In genomic region chr9:107659551-107659950, GRCm38 (mm10) we compare ENCODE assay signal across 11 mouse cellular contexts. TPM values are rescaled to one million over a fixed set of nuclear protein-coding genes. Genes with fewer than 3 reads are reported as not detected.
DNase-seq lines count a peak whose midpoint lies in the region; ATAC-seq and TF ChIP-seq lines count a peak whose summit lies in the region.
"Had no signal": no experiment of that assay in that cellular context is flagged by ENCODE, and none has a peak within 500 bp of the region (broad histone marks: within the 10 kb centered on the region; RNA-seq: fewer than 3 reads in every experiment).

No protein-coding gene starts in this region.

- no peak for TF ChIP-seq CTCF in left cerebral cortex, adult 2 months (IDR thresholded peaks at IDR 0.05)
- TF ChIP-seq CTCF in kidney, adult 2 months (conservative IDR thresholded peaks at IDR 0.05; ENCODE audit: insufficient read depth, insufficient read length, low read depth, low read length), result no peak

- intact Hi-C loops in left cerebral cortex, adult 2 months (cut with DNase I), result no loop called here

- H3K27ac ChIP-seq in hindbrain, embryonic 10.5 days, result peak overlapping the region; percentile 42; the same call in 1 of the 2 replicates
- no peak overlapping the region for H3K27ac ChIP-seq in hindbrain, embryonic 12.5 days
- peak overlapping the region; percentile 58 for H3K27ac ChIP-seq in forebrain, embryonic 16.5 days (ENCODE audit: low read length)
- H3K27ac ChIP-seq in left cerebral cortex, adult 2 months, result peak overlapping the region; percentile 70; the same call in 1 of the 2 replicates
- no peak overlapping the region for H3K27ac ChIP-seq in kidney, adult 2 months (ENCODE audit: insufficient read depth, low read depth, low read length)

- no peak for TF ChIP-seq POLR2A in kidney, adult 2 months (IDR thresholded peaks at IDR 0.05; ENCODE audit: low read depth, low read length)

- H3K9ac ChIP-seq in hindbrain, embryonic 12.5 days, result no peak overlapping the region
- H3K9ac ChIP-seq in forebrain, embryonic 16.5 days (replicated peaks; ENCODE audit: low read depth, low read length), result 0 out of 2 replicates have a peak overlapping the region, but pooled peaks have one; percentile 11

- H3K4me2 ChIP-seq in hindbrain, embryonic 12.5 days (replicated peaks), result no peak overlapping the region
- H3K4me2 ChIP-seq in forebrain, embryonic 16.5 days (ENCODE audit: low read length), result no peak overlapping the region

- H3K4me3 ChIP-seq in hindbrain, embryonic 10.5 days, result no peak overlapping the region
- no peak overlapping the region for H3K4me3 ChIP-seq in hindbrain, embryonic 12.5 days
- H3K4me3 ChIP-seq in forebrain, embryonic 16.5 days (replicated peaks; ENCODE audit: low read length), result no peak overlapping the region
- no peak overlapping the region for H3K4me3 ChIP-seq in left cerebral cortex, adult 2 months
- no peak overlapping the region for H3K4me3 ChIP-seq in kidney, adult 2 months (ENCODE audit: insufficient read depth, low read depth, low read length)
- H3K4me3 ChIP-seq: erythroblast, embryonic 14.5 days; megakaryocyte, embryonic 14.5 days had no signal

- ATAC-seq in hindbrain, embryonic 12.5 days (ENCODE audit: low FRiP score), result no peak
- peak; percentile 96 for ATAC-seq in forebrain, embryonic 16.5 days
- no peak for ATAC-seq in monocyte, adult 5-6 weeks (replicated peaks; ENCODE audit: insufficient number of reproducible peaks, low FRiP score, low TSS enrichment, poor library complexity, severe bottlenecking)

- no peaks in the 10 kb centered on the region for H3K27me3 ChIP-seq in hindbrain, embryonic 10.5 days (ENCODE audit: insufficient read depth, poor library complexity, severe bottlenecking)
- no peaks in the 10 kb centered on the region for H3K27me3 ChIP-seq in hindbrain, embryonic 12.5 days
- H3K27me3 ChIP-seq in forebrain, embryonic 16.5 days (replicated peaks; ENCODE audit: control insufficient read depth, insufficient read depth, low read length), result no peaks in the 10 kb centered on the region
- H3K27me3 ChIP-seq in kidney, adult 2 months (replicated peaks; ENCODE audit: control insufficient read depth, insufficient read depth, low read length), result no peaks in the 10 kb centered on the region

- WGBS in hindbrain, embryonic 10.5 days, result 88% methylated on average over 10 of the region's 10 CpGs
- WGBS in hindbrain, embryonic 12.5 days, result 69% methylated on average over 10 of the region's 10 CpGs
- WGBS in forebrain, embryonic 16.5 days, result 40% methylated on average over 10 of the region's 10 CpGs
- WGBS in kidney, adult 2 months, result 84% methylated on average over 10 of the region's 10 CpGs

- DNase-seq in hindbrain, embryonic 10.5 days (ENCODE audit: low spot score), result no peak
- DNase-seq in left cerebral cortex, adult 2 months (ENCODE audit: extremely low spot score in 1 of 2, low spot score in 2 of 2), result peak; percentile 40 to 73
- peak; percentile 79 for DNase-seq in right cerebral cortex, adult 18-20 months
- no peak for DNase-seq in kidney, adult 2 months
- no peak for DNase-seq in adrenal gland, adult 18-20 months (ENCODE audit: low spot score in 2 of 2)

- H3K9me3 ChIP-seq in hindbrain, embryonic 10.5 days, result no peaks in the 10 kb centered on the region
- no peaks in the 10 kb centered on the region for H3K9me3 ChIP-seq in hindbrain, embryonic 12.5 days (replicated peaks)
- H3K9me3 ChIP-seq in forebrain, embryonic 16.5 days (ENCODE audit: control insufficient read depth, low read length), result no peaks in the 10 kb centered on the region
- H3K9me3 ChIP-seq: megakaryocyte, embryonic 14.5 days had no signal

- H3K4me1 ChIP-seq in hindbrain, embryonic 10.5 days (replicated peaks), result peaks cover 59% of the 10 kb centered on the region
- peaks cover 18% of the 10 kb centered on the region for H3K4me1 ChIP-seq in hindbrain, embryonic 12.5 days
- H3K4me1 ChIP-seq in forebrain, embryonic 16.5 days (replicated peaks; ENCODE audit: control insufficient read depth, insufficient read depth, low read length), result peaks cover 22% of the 10 kb centered on the region
- no peaks in the 10 kb centered on the region for H3K4me1 ChIP-seq in kidney, adult 2 months (ENCODE audit: control insufficient read depth, insufficient read depth, low read length)

- no peaks in the 10 kb centered on the region for H3K36me3 ChIP-seq in hindbrain, embryonic 10.5 days
- H3K36me3 ChIP-seq in hindbrain, embryonic 12.5 days, result no peaks in the 10 kb centered on the region
- no peaks in the 10 kb centered on the region for H3K36me3 ChIP-seq in forebrain, embryonic 16.5 days (ENCODE audit: control insufficient read depth, insufficient read depth)
- no peaks in the 10 kb centered on the region for H3K36me3 ChIP-seq in kidney, adult 2 months (ENCODE audit: control insufficient read depth, insufficient read depth, low read length)

RNA-seq across cellular contexts. Expression of gene Slc38a3, which starts 9.8 kb away (rescaled TPM):
- 6.4 and 7.2 TPM in 2 replicates for polyA plus RNA-seq in hindbrain, embryonic 10.5 days (2016; fragmentation: Nextera tagmentation; extraction: Ambion mirVana)
- 12.5 and 12.9 TPM in 2 replicates for polyA plus RNA-seq in hindbrain, embryonic 12.5 days (2016; fragmentation: Nextera tagmentation; extraction: Ambion mirVana)
- 30.4 and 32.6 TPM in 2 replicates for polyA plus RNA-seq in forebrain, embryonic 16.5 days (2015; fragmentation: Nextera tagmentation; extraction: Ambion mirVana)
- total RNA-seq in left cerebral cortex, adult 2 months (2021), result 10 to 100 TPM; 74.7 to 76.2 TPM
- polyA plus RNA-seq in kidney, adult 2 months (2012; rRNA removed), result 77.9 and 139 TPM in 2 replicates
- under 1 TPM; 0.33 to 0.64 TPM for total RNA-seq in adrenal gland, adult 18-20 months (2021)
- total RNA-seq in monocyte, adult 5-6 weeks (2017), result not detected in 3 replicates

RNA-seq across cellular contexts. Expression of gene Gnat1, which starts 20.0 kb away (rescaled TPM):
- 2.6 and 3.1 TPM in 2 replicates for polyA plus RNA-seq in hindbrain, embryonic 10.5 days (2016; fragmentation: Nextera tagmentation; extraction: Ambion mirVana)
- 1.4 and 2.6 TPM in 2 replicates for polyA plus RNA-seq in hindbrain, embryonic 12.5 days (2016; fragmentation: Nextera tagmentation; extraction: Ambion mirVana)
- 1.2 and 1.4 TPM in 2 replicates for polyA plus RNA-seq in forebrain, embryonic 16.5 days (2015; fragmentation: Nextera tagmentation; extraction: Ambion mirVana)
- total RNA-seq in left cerebral cortex, adult 2 months (2021), result under 1 TPM in 1 of 2 experiments, not detected in 1; 0.18 TPM
- 0.09 and 0.22 TPM in 2 replicates for polyA plus RNA-seq in kidney, adult 2 months (2012; rRNA removed)
- total RNA-seq in adrenal gland, adult 18-20 months (2021), result under 1 TPM; 0.22 to 0.56 TPM
- 1.8 TPM in 1 of 3 replicates, not detected in the others for total RNA-seq in monocyte, adult 5-6 weeks (2017)
- total RNA-seq: CH12.LX had no signal
- polyA plus RNA-seq: erythroblast, embryonic 14.5 days had no signal

RNA-seq across cellular contexts. Expression of gene Gnai2, which starts 24.4 kb away (rescaled TPM):
- 554 and 640 TPM in 2 replicates for polyA plus RNA-seq in hindbrain, embryonic 10.5 days (2016; fragmentation: Nextera tagmentation; extraction: Ambion mirVana)
- 516 and 531 TPM in 2 replicates for polyA plus RNA-seq in hindbrain, embryonic 12.5 days (2016; fragmentation: Nextera tagmentation; extraction: Ambion mirVana)
- polyA plus RNA-seq in forebrain, embryonic 16.5 days (2015; fragmentation: Nextera tagmentation; extraction: Ambion mirVana), result 299 and 316 TPM in 2 replicates
- 100 to 1,000 TPM; 201 to 213 TPM for total RNA-seq in left cerebral cortex, adult 2 months (2021)
- polyA plus RNA-seq in kidney, adult 2 months (2012; rRNA removed), result 356 and 366 TPM in 2 replicates
- 100 to 1,000 TPM; 238 to 263 TPM for total RNA-seq in adrenal gland, adult 18-20 months (2021)
- total RNA-seq in monocyte, adult 5-6 weeks (2017), result 646 to 794 TPM (median 705 TPM) in 3 replicates

RNA-seq across cellular contexts. Expression of gene Sema3b, which starts 50.5 kb away (rescaled TPM):
- polyA plus RNA-seq in hindbrain, embryonic 10.5 days (2016; fragmentation: Nextera tagmentation; extraction: Ambion mirVana), result 3.9 and 5.2 TPM in 2 replicates
- polyA plus RNA-seq in hindbrain, embryonic 12.5 days (2016; fragmentation: Nextera tagmentation; extraction: Ambion mirVana), result 5.1 TPM in 2 replicates
- polyA plus RNA-seq in forebrain, embryonic 16.5 days (2015; fragmentation: Nextera tagmentation; extraction: Ambion mirVana), result 2.3 and 3.0 TPM in 2 replicates
- 1 to 10 TPM; 3.3 to 4.1 TPM for total RNA-seq in left cerebral cortex, adult 2 months (2021)
- 63.3 and 78.8 TPM in 2 replicates for polyA plus RNA-seq in kidney, adult 2 months (2012; rRNA removed)
- total RNA-seq in adrenal gland, adult 18-20 months (2021), result 1 to 10 TPM; 5.1 to 6.3 TPM
- 0.10 TPM in 1 of 3 replicates, not detected in the others for total RNA-seq in monocyte, adult 5-6 weeks (2017)
- polyA plus RNA-seq: erythroblast, embryonic 14.5 days had no signal

RNA-seq across cellular contexts. Expression of gene Sema3f, which starts 50.7 kb away (rescaled TPM):
- polyA plus RNA-seq in hindbrain, embryonic 10.5 days (2016; fragmentation: Nextera tagmentation; extraction: Ambion mirVana), result 14.5 and 16.4 TPM in 2 replicates
- polyA plus RNA-seq in hindbrain, embryonic 12.5 days (2016; fragmentation: Nextera tagmentation; extraction: Ambion mirVana), result 26.8 and 28.3 TPM in 2 replicates
- polyA plus RNA-seq in forebrain, embryonic 16.5 days (2015; fragmentation: Nextera tagmentation; extraction: Ambion mirVana), result 11.0 and 14.9 TPM in 2 replicates
- 10 to 100 TPM; 17.3 to 17.7 TPM for total RNA-seq in left cerebral cortex, adult 2 months (2021)
- 39.1 and 45.5 TPM in 2 replicates for polyA plus RNA-seq in kidney, adult 2 months (2012; rRNA removed)
- total RNA-seq in adrenal gland, adult 18-20 months (2021), result 10 to 100 TPM; 30.2 to 34.1 TPM
- not detected in 3 replicates for total RNA-seq in monocyte, adult 5-6 weeks (2017)
- polyA plus RNA-seq: erythroblast, embryonic 14.5 days had no signal

Comparison
In these comparisons a context has a peak if more than half of its experiments do, and no peak if none do; other contexts are left out.
1. H3K27ac ChIP-seq: peak in hindbrain, embryonic 10.5 days (single experiment), forebrain, embryonic 16.5 days (single experiment) and left cerebral cortex, adult 2 months (single experiment); none in hindbrain, embryonic 12.5 days (single experiment) and kidney, adult 2 months (single experiment).
2. DNase-seq: peak in left cerebral cortex, adult 2 months (2 of 2) and right cerebral cortex, adult 18-20 months (single experiment); none in hindbrain, embryonic 10.5 days (single experiment), kidney, adult 2 months (single experiment) and adrenal gland, adult 18-20 months (0 of 2).